Mouse (Mus musculus): Measurements from ENCODE around the gene Nudt9. TPM values are rescaled to one million over a fixed set of nuclear protein-coding genes. Genes with fewer than 3 reads are reported as not detected.

Nudt9 gene
- total and polyA plus RNA-seq, 3 experiments = 58.5 to 83.8 (median 65.3) TPM

DNA sequence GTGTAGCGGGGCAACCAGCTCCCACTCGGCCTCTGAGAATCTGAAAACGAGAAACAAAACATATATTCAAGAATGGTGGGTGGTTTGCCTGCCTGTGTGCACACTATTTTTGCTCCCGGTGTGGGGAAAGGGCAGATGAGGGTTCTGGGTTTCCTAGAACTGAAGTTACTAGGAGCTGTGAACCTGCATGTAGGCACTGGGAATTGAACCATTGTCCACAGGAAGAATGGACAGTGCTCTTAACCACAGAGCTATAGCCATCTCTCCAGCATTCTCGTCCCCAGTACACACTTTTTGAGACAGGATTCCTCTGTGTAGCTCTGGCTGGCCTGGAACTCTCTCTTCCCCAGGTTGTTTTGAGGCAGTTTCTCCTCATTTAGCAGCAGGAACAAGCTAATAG, 23.5 kb upstream of the Nudt9 start:
- Histone ChIP-seq H3K4me2 (ENCODE audit: insufficient read depth, low read depth, poor library complexity, severe bottlenecking) (peak overlapping the region; percentile 91), H3K79me2 (replicated peaks; ENCODE audit: control insufficient read depth, extremely low read depth, insufficient read depth, poor library complexity, severe bottlenecking) (no peaks in the 10 kb centered on the region), H3K27me3 (replicated peaks) (no peaks in the 10 kb centered on the region), H3K36me3 (replicated peaks in 1 of 2; ENCODE audit: control insufficient read depth in 1 of 2, insufficient read depth in 1 of 2, low read length in 1 of 2) (peaks cover 5 to 11% of the 10 kb centered on the region in 2 experiments), H3K9ac (ENCODE audit: insufficient read depth, low read depth) (peak overlapping the region; percentile 75), H3K4me1 (ENCODE audit: control insufficient read depth in 1 of 2, insufficient read depth in 2 of 2) (peaks cover 13 to 48% of the 10 kb centered on the region in 2 experiments), H3K9me3 (replicated peaks; ENCODE audit: low read length) (no peaks in the 10 kb centered on the region), H3K27ac (ENCODE audit: insufficient read depth, low read depth) (no peak overlapping the region), H3K4me3 (replicated peaks in 1 of 3; ENCODE audit: low read depth in 2 of 3, low read length in 2 of 3, poor library complexity in 1 of 3) (peak overlapping the region; percentile 61 to 69 (median 66))
- in situ Hi-C loops (cut with MboI; ENCODE audit: low pct_ligation_motif_present, low pct_unique_long_range_greater_than_20kb, low sequenced_read_pairs) = no loop called here
- no peak for TF ChIP-seq ETS1 (conservative IDR thresholded peaks at IDR 0.05; ENCODE audit: low read depth, low read length)
- TF ChIP-seq EP300 (IDR thresholded peaks at IDR 0.05; ENCODE audit: low read length) = no peak
- TF ChIP-seq TBP (conservative IDR thresholded peaks at IDR 0.05; ENCODE audit: low read depth, low read length) = 0 out of 2 replicates have a peak, but pooled peaks have one; percentile 41
- TF ChIP-seq ZC3H11A (IDR thresholded peaks at IDR 0.05; ENCODE audit: low read depth, low read length) = no peak
- DNase-seq (ENCODE audit: extremely low read depth) = no peak
- dilution Hi-C loops (cut with MboI; ENCODE audit: extremely low pct_ligation_motif_present, extremely low pct_unique_long_range_greater_than_20kb, low sequenced_read_pairs) = no loop called here

DNA sequence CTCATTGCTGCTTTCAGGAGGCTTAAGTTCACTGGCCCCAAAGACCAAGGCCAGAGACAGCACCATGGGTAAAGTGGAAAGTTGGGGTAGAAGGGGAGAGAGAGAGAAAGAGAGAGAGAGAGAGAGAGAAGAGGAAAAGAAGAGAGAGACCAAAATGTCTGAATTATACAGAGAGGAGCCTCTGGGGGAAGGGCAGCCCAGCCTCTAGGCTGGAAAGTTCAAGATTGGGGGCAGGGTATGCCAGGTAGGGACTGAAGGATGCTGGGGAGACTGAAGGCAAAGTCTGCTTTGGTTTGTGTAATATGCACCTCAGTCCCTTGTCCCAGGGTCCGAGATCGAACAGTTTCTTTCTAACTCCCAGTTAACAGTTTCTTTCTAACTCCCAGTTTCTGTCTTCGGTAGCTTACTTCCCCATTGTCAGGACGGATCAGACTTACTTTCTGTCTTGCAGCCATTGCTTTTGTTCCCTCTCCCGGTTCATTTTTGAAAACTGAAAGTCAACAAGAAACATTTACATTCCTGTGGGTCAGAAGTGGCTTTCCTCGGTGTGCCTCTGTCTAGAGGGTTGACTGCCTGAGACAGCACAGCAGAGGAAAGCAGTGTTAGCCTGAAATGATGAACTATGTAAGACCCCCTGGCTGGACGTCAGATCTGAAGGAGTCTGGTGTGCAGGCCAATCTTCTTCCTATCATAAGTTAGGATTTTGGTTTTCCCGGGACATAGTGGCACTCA, 22.7 kb upstream of the Nudt9 start:
- dilution Hi-C loops (cut with MboI; ENCODE audit: extremely low pct_ligation_motif_present, extremely low pct_unique_long_range_greater_than_20kb, low sequenced_read_pairs) (no loop called here), in situ Hi-C loops (cut with MboI; ENCODE audit: low pct_ligation_motif_present, low pct_unique_long_range_greater_than_20kb, low sequenced_read_pairs) (no loop called here)
- Histone ChIP-seq H3K79me2 (replicated peaks; ENCODE audit: control insufficient read depth, extremely low read depth, insufficient read depth, poor library complexity, severe bottlenecking) (no peaks in the 10 kb centered on the region), H3K36me3 (replicated peaks in 1 of 2; ENCODE audit: control insufficient read depth in 1 of 2, insufficient read depth in 1 of 2, low read length in 1 of 2) (peaks cover 0 to 2% of the 10 kb centered on the region in 2 experiments), H3K27me3 (replicated peaks) (no peaks in the 10 kb centered on the region), H3K4me2 (ENCODE audit: insufficient read depth, low read depth, poor library complexity, severe bottlenecking) (peak overlapping the region; percentile 96), H3K9me3 (replicated peaks; ENCODE audit: low read length) (no peaks in the 10 kb centered on the region), H3K9ac (ENCODE audit: insufficient read depth, low read depth) (peak overlapping the region; percentile 55), H3K4me3 (replicated peaks in 1 of 3; ENCODE audit: low read depth in 2 of 3, low read length in 2 of 3, poor library complexity in 1 of 3) (peak overlapping the region in 1 of 3 experiments; percentile 14), H3K27ac (ENCODE audit: insufficient read depth, low read depth) (no peak overlapping the region), H3K4me1 (ENCODE audit: control insufficient read depth in 1 of 2, insufficient read depth in 2 of 2) (peaks cover 13 to 48% of the 10 kb centered on the region in 2 experiments)
- DNase-seq (ENCODE audit: extremely low read depth) = no peak
- TF ChIP-seq USF2 (conservative IDR thresholded peaks at IDR 0.05; ENCODE audit: low read depth, low read length) (no peak), TBP (conservative IDR thresholded peaks at IDR 0.05; ENCODE audit: low read depth, low read length) (no peak), MEF2A (IDR thresholded peaks at IDR 0.05; ENCODE audit: borderline replicate concordance, low read depth, low read length) (no peak), POLR2A (IDR thresholded peaks at IDR 0.05; ENCODE audit: low read depth, low read length) (no peak), RCOR1 (conservative IDR thresholded peaks at IDR 0.05; ENCODE audit: low read depth, low read length) (no peak), BHLHE40 (IDR thresholded peaks at IDR 0.05; ENCODE audit: low read depth, low read length) (0 out of 2 replicates have a peak, but pooled peaks have one; percentile 15), E2F4 (IDR thresholded peaks at IDR 0.05; ENCODE audit: insufficient replicate concordance, low read depth, low read length) (no peak), ZC3H11A (IDR thresholded peaks at IDR 0.05; ENCODE audit: low read depth, low read length) (no peak), TCF12 (IDR thresholded peaks at IDR 0.05; ENCODE audit: low read depth, low read length) (peak; percentile 34; the same call in 1 of the 2 replicates), MYC (IDR thresholded peaks at IDR 0.05; ENCODE audit: low read depth, low read length) (no peak), ELF1 (IDR thresholded peaks at IDR 0.05; ENCODE audit: low read depth, low read length) (no peak), GABPA (IDR thresholded peaks at IDR 0.05; ENCODE audit: insufficient replicate concordance, low read depth, low read length) (no peak), CHD2 (IDR thresholded peaks at IDR 0.05; ENCODE audit: low read length) (peak; percentile 87), NRF1 (IDR thresholded peaks at IDR 0.05; ENCODE audit: low read depth, low read length) (no peak), NELFE (IDR thresholded peaks at IDR 0.05; ENCODE audit: low read depth, low read length) (no peak), MAX (IDR thresholded peaks at IDR 0.05; ENCODE audit: low read length) (no peak), KAT2A (IDR thresholded peaks at IDR 0.05; ENCODE audit: insufficient replicate concordance, low read length) (no peak), EP300 (IDR thresholded peaks at IDR 0.05; ENCODE audit: low read length) (0 out of 2 replicates have a peak, but pooled peaks have one; percentile 25), CHD1 (IDR thresholded peaks at IDR 0.05; ENCODE audit: low read depth, low read length) (no peak), MAZ (IDR thresholded peaks at IDR 0.05; ENCODE audit: low read depth, low read length) (no peak), ZKSCAN1 (IDR thresholded peaks at IDR 0.05; ENCODE audit: borderline replicate concordance, low read depth, low read length) (no peak), HCFC1 (IDR thresholded peaks at IDR 0.05; ENCODE audit: low read depth, low read length) (no peak), PAX5 (IDR thresholded peaks at IDR 0.05; ENCODE audit: low read length) (no peak), MXI1 (IDR thresholded peaks at IDR 0.05; ENCODE audit: low read depth, low read length) (no peak), ETS1 (conservative IDR thresholded peaks at IDR 0.05; ENCODE audit: low read depth, low read length) (no peak), JUN (IDR thresholded peaks at IDR 0.05; ENCODE audit: insufficient read depth, low read depth, low read length) (no peak), USF1 (IDR thresholded peaks at IDR 0.05; ENCODE audit: low read depth, low read length) (no peak), IRF4 (IDR thresholded peaks at IDR 0.05; ENCODE audit: low read depth, low read length) (peak; percentile 41; the same call in 1 of the 2 replicates), CTCF (conservative IDR thresholded peaks at IDR 0.05 in 1 of 2, IDR thresholded peaks at IDR 0.05 in 1 of 2; ENCODE audit: low read depth in 2 of 2, low read length in 2 of 2) (no peak), POLR2AphosphoS2 (IDR thresholded peaks at IDR 0.05; ENCODE audit: low read depth, low read length) (no peak), UBTF (IDR thresholded peaks at IDR 0.05; ENCODE audit: low read depth, low read length) (no peak)
